Mouse (Mus musculus) ES-E14 (cell line): Measurements from ENCODE around the gene Klre1.

ENCODE experiments used
- HCFC1 ChIP-seq: IDR thresholded peaks from 2 replicates; pipeline ENCODE4 v1.6.1; 2012; ENCODE audit warnings: low read length, inconsistent platforms, borderline replicate concordance; ENCODE audit not compliant: insufficient read depth
- ZC3H11A ChIP-seq: IDR thresholded peaks from 2 replicates; pipeline ENCODE4 v1.6.1; 2012; ENCODE audit warnings: low read depth, mild to moderate bottlenecking, inconsistent platforms, low read length, borderline replicate concordance
- ZNF384 ChIP-seq: IDR thresholded peaks from 2 replicates; pipeline ENCODE4 v1.6.1; 2012; ENCODE audit warnings: low read depth, low read length, inconsistent platforms

- TF ChIP-seq ZNF384 (no peak), HCFC1 (no peak), ZC3H11A (no peak)
Measured at GRCm38 (mm10) chr6:129541931-129542330, 35.8 kb upstream of the Klre1 start.
